Mouse (Mus musculus): ENCODE measurements around the gene Ptprj. TPM values are rescaled to one million over a fixed set of nuclear protein-coding genes. Genes with fewer than 3 reads are reported as not detected.

The Ptprj gene
- total and polyA plus RNA-seq, 3 experiments, result 3.7 to 10.5 (median 7.4) TPM

DNA sequence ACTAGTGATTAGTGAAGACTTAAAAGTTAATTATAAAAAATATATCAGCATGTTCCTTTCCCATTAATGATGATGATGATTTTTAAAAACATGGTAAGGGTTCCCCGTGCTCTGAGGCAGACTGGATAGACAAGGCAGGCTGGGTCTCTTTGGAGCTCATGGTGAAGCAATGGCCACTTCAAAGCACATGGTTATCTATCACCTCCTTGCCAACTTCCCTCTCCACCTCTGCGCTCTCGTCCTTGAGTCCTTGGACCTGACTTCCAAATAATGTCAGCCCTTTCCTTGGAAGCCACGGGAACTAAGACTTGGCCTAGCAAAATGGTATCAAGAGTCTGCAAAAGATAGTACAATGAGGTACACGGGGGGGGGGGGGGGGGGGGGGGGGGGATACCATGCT, 103.7 kb downstream of the Ptprj start:
- H3K27ac ChIP-seq, result no peak overlapping the region
- 59% methylated on average over 4 of the region's 5 CpGs for WGBS
- no peak for DNase-seq
- TF ChIP-seq POLR2A (IDR thresholded peaks at IDR 0.05; ENCODE audit: insufficient read depth, low read depth, low read length), result no peak
- TF ChIP-seq EP300 (IDR thresholded peaks at IDR 0.05; ENCODE audit: insufficient read depth, low read depth, low read length), result no peak
- TF ChIP-seq CTCF (IDR thresholded peaks at IDR 0.05), result no peak
- no peaks in the 10 kb centered on the region for H3K27me3 ChIP-seq (ENCODE audit: control insufficient read depth, insufficient read depth, low read length)
- H3K4me3 ChIP-seq, result no peak overlapping the region
- no peak overlapping the region for H3K9ac ChIP-seq (ENCODE audit: low read depth, low read length)
- no peaks in the 10 kb centered on the region for H3K79me2 ChIP-seq (replicated peaks; ENCODE audit: control insufficient read depth, insufficient read depth, low read length)
- intact Hi-C loops (cut with DNase I), result no loop called here
- H3K4me1 ChIP-seq (ENCODE audit: control insufficient read depth, insufficient read depth, low read length), result no peaks in the 10 kb centered on the region
- H3K36me3 ChIP-seq (ENCODE audit: control insufficient read depth, insufficient read depth, low read length), result no peaks in the 10 kb centered on the region

DNA sequence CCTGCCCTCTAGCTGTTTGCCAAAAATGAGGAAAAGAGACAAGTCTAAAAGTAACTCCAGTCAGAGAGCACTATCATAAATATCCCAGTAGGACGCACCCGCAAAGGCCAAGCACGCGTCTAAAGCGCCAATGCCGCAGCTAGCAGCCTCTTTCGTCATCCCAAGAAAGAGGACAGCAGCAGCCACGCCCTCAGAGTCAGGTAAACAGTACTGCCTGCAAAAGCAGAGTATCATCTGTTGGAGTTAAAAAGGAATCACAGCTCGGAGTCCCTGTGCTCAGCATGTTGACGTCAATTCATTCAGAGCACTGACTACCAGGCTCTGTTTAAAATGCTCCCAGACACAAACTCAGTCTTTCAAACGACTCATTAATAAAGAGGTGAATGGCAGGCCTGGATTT, 104.1 kb downstream of the Ptprj start:
- 88% methylated on average over 11 of the region's 11 CpGs for WGBS
- Histone ChIP-seq H3K4me3 (no peak overlapping the region), H3K9ac (ENCODE audit: low read depth, low read length) (no peak overlapping the region), H3K27ac (no peak overlapping the region), H3K79me2 (replicated peaks; ENCODE audit: control insufficient read depth, insufficient read depth, low read length) (no peaks in the 10 kb centered on the region), H3K4me1 (ENCODE audit: control insufficient read depth, insufficient read depth, low read length) (no peaks in the 10 kb centered on the region), H3K27me3 (ENCODE audit: control insufficient read depth, insufficient read depth, low read length) (no peaks in the 10 kb centered on the region), H3K36me3 (ENCODE audit: control insufficient read depth, insufficient read depth, low read length) (no peaks in the 10 kb centered on the region)
- intact Hi-C loops (cut with DNase I), result no loop called here
- no peak for TF ChIP-seq POLR2A (IDR thresholded peaks at IDR 0.05; ENCODE audit: insufficient read depth, low read depth, low read length)
- DNase-seq, result no peak

DNA sequence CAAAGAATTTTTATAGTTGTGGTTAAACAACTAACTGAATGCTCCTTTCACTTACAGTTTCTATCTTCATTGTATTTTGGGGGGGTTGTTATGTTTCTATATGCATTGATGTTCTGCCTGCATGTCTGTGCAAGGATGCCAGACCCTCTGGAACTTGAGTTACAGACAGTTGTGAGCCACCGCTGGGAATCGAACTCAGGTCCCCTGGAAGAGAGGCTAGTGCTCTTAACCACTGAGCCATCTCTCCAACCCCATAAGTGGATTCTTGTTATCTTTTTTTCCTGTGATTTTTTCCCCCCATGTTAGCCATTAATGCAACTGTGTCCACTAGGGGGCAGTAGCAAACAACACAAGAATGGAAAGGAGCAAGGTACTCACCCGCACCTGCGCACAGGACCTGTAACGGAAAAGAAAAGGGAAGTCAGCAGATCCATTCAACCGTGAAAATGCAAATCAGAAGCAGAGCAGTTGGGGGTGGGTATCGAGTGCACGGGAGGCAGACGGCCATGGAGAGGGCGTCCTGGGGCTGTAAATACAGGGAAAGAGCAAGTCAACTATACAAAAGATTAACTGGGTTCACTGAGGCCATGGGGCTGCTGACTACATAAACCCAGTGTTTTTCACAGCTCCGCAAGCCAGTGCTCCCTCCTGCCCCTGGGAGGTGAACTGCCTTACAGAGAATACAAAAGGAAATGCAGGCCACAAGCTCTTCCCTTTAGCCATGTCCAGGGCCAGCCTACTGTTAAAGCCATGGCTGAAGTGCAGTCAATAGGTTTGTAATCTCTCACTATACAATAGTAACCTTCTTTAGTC, 105.6 kb downstream of the Ptprj start:
- intact Hi-C loops (cut with DNase I), result loop anchor here (1.0 to 2.0 kb wide), 3 partner anchors 106 to 204 kb away; partner anchors contain the start of gene Ptprj

GRCm38 (mm10) chr2:90472701-90473100, 107.7 kb downstream of the Ptprj start:
- WGBS, result 69% methylated on average over 4 of the region's 4 CpGs
- intact Hi-C loops (cut with DNase I), result no loop called here
- H3K79me2 ChIP-seq (replicated peaks; ENCODE audit: control insufficient read depth, insufficient read depth, low read length), result no peaks in the 10 kb centered on the region

More for the DNA sequence above, 105.6 kb downstream of the Ptprj start:
- H3K79me2 ChIP-seq (replicated peaks; ENCODE audit: control insufficient read depth, insufficient read depth, low read length), result no peaks in the 10 kb centered on the region
- peak overlapping the region; percentile 38 for H3K4me3 ChIP-seq
- H3K9ac ChIP-seq (ENCODE audit: low read depth, low read length), result 0 out of 2 replicates have a peak overlapping the region, but pooled peaks have one; percentile 39
- peak; percentile 94 for TF ChIP-seq CTCF (IDR thresholded peaks at IDR 0.05)
- no peak for TF ChIP-seq POLR2A (IDR thresholded peaks at IDR 0.05; ENCODE audit: insufficient read depth, low read depth, low read length)
- TF ChIP-seq EP300 (IDR thresholded peaks at IDR 0.05; ENCODE audit: insufficient read depth, low read depth, low read length), result 0 out of 2 replicates have a peak, but pooled peaks have one; percentile 48
- WGBS, result 7% methylated on average over 11 of the region's 11 CpGs
- no peak overlapping the region for H3K27ac ChIP-seq
- no peaks in the 10 kb centered on the region for H3K36me3 ChIP-seq (ENCODE audit: control insufficient read depth, insufficient read depth, low read length)
- peak; percentile 69 to 74 for DNase-seq
- no peaks in the 10 kb centered on the region for H3K4me1 ChIP-seq (ENCODE audit: control insufficient read depth, insufficient read depth, low read length)
- H3K27me3 ChIP-seq (ENCODE audit: control insufficient read depth, insufficient read depth, low read length), result no peaks in the 10 kb centered on the region

DNA sequence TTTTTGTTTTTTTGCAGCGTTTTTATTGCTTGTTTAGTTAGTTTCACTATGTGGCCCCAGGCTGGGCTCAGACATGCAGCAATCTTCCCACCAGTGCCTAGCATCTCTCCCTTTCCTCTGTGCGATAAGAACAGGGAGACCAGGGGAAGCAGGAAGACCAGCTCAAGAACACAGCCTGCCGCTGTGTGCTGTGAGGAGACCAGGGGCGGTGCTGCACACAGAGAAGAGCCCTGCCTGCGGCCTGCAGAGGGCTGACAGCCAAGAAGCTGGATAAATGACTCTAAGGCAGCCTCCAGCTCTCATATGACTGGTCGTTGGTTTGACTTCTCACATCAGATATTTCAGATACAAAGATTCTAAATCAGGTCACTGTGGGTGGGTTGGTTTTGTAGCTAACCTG, 110.3 kb downstream of the Ptprj start:
- no peak overlapping the region for H3K4me3 ChIP-seq
- intact Hi-C loops (cut with DNase I), result no loop called here

More at GRCm38 (mm10) chr2:90472701-90473100, 107.7 kb downstream of the Ptprj start:
- no peak overlapping the region for H3K4me3 ChIP-seq
- H3K27me3 ChIP-seq (ENCODE audit: control insufficient read depth, insufficient read depth, low read length), result no peaks in the 10 kb centered on the region
- H3K27ac ChIP-seq, result no peak overlapping the region
- DNase-seq, result no peak
- TF ChIP-seq CTCF (IDR thresholded peaks at IDR 0.05) (no peak), POLR2A (IDR thresholded peaks at IDR 0.05; ENCODE audit: insufficient read depth, low read depth, low read length) (no peak), EP300 (IDR thresholded peaks at IDR 0.05; ENCODE audit: insufficient read depth, low read depth, low read length) (no peak)
- no peak overlapping the region for H3K9ac ChIP-seq (ENCODE audit: low read depth, low read length)
- H3K4me1 ChIP-seq (ENCODE audit: control insufficient read depth, insufficient read depth, low read length), result no peaks in the 10 kb centered on the region
- no peaks in the 10 kb centered on the region for H3K36me3 ChIP-seq (ENCODE audit: control insufficient read depth, insufficient read depth, low read length)

GRCm38 (mm10) chr2:90466480-90466879, 114.0 kb downstream of the Ptprj start:
- Histone ChIP-seq H3K4me3 (no peak overlapping the region), H3K79me2 (replicated peaks; ENCODE audit: control insufficient read depth, insufficient read depth, low read length) (no peaks in the 10 kb centered on the region), H3K27ac (no peak overlapping the region), H3K36me3 (ENCODE audit: control insufficient read depth, insufficient read depth, low read length) (no peaks in the 10 kb centered on the region), H3K27me3 (ENCODE audit: control insufficient read depth, insufficient read depth, low read length) (no peaks in the 10 kb centered on the region), H3K9ac (ENCODE audit: low read depth, low read length) (no peak overlapping the region), H3K4me1 (ENCODE audit: control insufficient read depth, insufficient read depth, low read length) (no peaks in the 10 kb centered on the region)
- 77% methylated on average over 7 of the region's 7 CpGs for WGBS
- TF ChIP-seq CTCF (IDR thresholded peaks at IDR 0.05), result no peak
- TF ChIP-seq EP300 (IDR thresholded peaks at IDR 0.05; ENCODE audit: insufficient read depth, low read depth, low read length), result no peak
- TF ChIP-seq POLR2A (IDR thresholded peaks at IDR 0.05; ENCODE audit: insufficient read depth, low read depth, low read length), result no peak
- DNase-seq, result no peak
- intact Hi-C loops (cut with DNase I), result no loop called here

More for the DNA sequence above, 110.3 kb downstream of the Ptprj start:
- DNase-seq, result peak in 1 of 2 experiments; percentile 12
- H3K36me3 ChIP-seq (ENCODE audit: control insufficient read depth, insufficient read depth, low read length), result no peaks in the 10 kb centered on the region
- H3K27me3 ChIP-seq (ENCODE audit: control insufficient read depth, insufficient read depth, low read length), result no peaks in the 10 kb centered on the region
- no peak for TF ChIP-seq POLR2A (IDR thresholded peaks at IDR 0.05; ENCODE audit: insufficient read depth, low read depth, low read length)
- 21% methylated on average over 6 of the region's 6 CpGs for WGBS
- no peaks in the 10 kb centered on the region for H3K79me2 ChIP-seq (replicated peaks; ENCODE audit: control insufficient read depth, insufficient read depth, low read length)
- no peaks in the 10 kb centered on the region for H3K4me1 ChIP-seq (ENCODE audit: control insufficient read depth, insufficient read depth, low read length)
- H3K9ac ChIP-seq (ENCODE audit: low read depth, low read length), result no peak overlapping the region
- no peak overlapping the region for H3K27ac ChIP-seq

Measured in heart, adult 2 months (tissue).